Mouse (Mus musculus) left cerebral cortex, adult 9 months (tissue): ENCODE results near the gene Fkbp10.

Experiments used
- DNase-seq, 2 experiments: peaks; one replicate each; pipeline ENCODE4 v3.0.0; 2022; ENCODE audit warnings: low spot score in 2 of 2

The Fkbp10 gene

GRCm38 (mm10) chr11:100414914-100415822 lies at the start of gene Fkbp10:
Fkbp10 (plus strand) TSS chr11:100415697.
- DNase-seq: no peak

DNA sequence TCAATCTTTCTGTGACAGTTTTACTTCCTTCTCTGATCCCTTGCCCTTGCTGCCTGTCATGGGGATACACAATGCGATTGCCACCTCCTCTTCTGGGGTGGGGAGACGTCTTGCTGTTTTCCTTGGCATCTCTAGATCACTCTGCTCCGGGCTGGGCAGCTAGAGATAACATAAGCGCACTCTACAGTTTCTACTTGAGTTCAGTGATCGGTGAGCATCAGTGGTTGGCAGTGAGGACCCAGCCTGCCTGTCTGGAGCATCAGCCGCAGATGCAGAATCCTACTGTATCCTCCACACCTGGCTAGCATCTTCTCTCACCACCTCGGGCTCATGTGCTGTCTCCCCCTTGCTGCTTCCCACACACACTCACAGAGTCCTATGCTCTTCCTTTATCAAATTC lies 46.4 kb upstream of the Fkbp10 start:
- no peak for DNase-seq

- DNase-seq: no peak
These were observed 45.7 kb upstream of the Fkbp10 start for GRCm38 (mm10) chr11:100369822-100370221.

GRCm38 (mm10) chr11:100371981-100372558 lies 43.4 kb upstream of the Fkbp10 start:
- no peak for DNase-seq

- no peak for DNase-seq
These were observed 40.4 kb upstream of the Fkbp10 start for GRCm38 (mm10) chr11:100375127-100375526.

DNA sequence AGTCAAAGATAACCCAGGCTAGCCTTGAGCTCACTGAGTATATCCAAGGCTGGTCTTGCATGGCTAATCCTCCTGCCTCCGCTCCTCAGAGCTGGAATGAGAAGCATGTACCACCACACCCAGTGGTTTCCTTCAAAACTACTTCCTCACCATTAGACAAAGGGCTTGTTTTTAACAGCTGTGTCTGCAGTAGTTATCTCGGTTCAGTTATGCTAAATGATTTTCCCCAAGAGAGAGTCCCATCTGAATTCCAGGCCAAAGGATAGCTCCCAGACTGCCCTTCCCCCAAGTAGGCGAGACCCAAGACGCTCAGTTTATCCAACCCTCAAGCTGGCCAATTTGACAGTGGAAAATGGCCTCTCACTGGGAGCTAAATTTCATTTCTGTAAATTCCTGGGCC lies 39.5 kb upstream of the Fkbp10 start:
- DNase-seq: no peak

DNA sequence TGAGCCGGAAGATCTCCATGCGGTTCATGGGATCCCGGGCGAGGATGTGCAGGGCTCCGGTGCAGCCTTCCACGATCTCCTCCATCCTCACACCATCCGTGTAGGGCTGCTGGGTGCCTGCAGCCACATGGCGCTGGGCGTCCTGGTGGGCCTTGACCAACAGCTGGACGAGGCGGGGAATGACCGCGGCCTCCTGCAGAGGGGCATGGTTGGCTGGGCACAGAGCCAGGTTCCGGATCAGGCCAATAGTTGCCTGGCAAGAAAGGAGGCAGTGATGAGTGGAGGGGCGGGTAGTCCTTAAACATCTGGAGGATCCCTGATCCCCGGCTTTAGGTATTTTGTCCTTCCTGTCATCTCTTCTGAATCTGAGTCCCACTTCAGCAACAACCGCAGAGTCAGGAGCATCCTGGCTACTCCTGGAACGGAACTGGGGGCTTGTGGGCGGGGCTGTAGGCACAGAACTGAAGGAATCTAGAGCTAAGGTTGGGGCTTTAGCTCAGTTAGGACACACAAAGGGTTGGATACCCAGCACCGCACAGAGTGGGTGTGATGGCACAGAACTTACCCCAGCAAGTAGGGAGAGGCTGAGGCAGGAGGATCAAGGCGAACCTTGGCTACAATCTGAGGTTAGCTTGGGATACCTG lies 38.6 kb upstream of the Fkbp10 start:
- no peak for DNase-seq

DNA sequence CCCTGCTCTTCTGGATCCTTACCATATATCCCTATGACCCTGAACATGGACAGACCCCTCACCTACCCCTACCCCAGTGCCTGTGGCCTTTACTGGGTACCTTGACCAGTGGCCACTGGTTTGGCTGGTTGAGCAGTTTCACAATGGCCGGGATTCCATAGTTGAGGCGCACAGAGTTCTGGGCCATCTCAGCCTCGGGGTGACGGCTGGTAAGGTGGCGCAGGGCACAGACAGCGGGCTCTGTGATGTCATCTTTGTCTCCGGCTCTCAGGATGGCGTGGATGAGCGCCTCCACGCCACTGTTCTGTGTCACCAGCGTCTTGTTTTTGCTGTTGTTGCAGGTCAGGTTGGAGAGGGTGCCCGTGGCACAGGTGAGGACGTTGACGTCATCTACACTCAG lies 37.5 kb upstream of the Fkbp10 start:
- no peak for DNase-seq

GRCm38 (mm10) chr11:100378446-100378845 lies 37.1 kb upstream of the Fkbp10 start:
- no peak for DNase-seq

DNA sequence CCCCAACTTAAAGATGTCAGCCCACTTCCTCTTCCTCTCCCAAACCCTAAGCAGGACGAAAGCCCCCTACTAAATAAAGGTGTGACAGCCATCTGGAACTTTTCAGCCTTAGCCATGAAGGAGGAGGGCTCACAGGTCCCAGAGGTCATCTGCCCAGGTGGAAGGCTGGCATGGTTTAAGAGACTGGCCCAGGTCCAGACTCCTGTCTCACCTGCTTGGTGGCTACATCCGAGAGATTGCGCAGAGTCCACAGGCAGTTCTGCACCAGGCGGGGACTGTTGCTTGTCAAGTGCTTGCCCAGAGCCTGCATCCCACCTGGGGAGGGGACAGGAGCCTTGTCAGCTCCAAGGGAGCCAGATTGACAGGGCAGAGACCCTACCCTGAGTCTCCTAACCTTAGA lies 36.2 kb upstream of the Fkbp10 start:
- DNase-seq: no peak

DNA sequence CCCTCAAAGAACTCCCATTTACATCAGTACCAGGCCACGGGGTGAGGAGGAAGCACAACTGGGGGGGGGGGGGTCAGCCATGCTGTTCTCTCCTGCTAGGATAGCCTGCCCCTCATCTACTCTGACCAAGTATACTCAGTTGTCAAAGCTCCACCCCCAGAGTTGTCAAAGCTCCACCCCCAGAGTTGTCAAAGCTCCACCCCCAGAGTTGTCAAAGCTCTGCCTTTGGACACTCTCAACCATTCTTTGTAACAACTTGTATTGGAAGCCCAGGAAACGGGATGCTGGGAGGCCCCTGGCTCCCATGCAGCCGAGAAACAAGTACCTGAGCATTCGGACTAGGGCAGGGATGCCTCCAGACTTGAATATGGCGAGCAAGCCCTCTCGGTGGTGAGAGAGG lies 32.8 kb upstream of the Fkbp10 start:
- DNase-seq: no peak

DNA sequence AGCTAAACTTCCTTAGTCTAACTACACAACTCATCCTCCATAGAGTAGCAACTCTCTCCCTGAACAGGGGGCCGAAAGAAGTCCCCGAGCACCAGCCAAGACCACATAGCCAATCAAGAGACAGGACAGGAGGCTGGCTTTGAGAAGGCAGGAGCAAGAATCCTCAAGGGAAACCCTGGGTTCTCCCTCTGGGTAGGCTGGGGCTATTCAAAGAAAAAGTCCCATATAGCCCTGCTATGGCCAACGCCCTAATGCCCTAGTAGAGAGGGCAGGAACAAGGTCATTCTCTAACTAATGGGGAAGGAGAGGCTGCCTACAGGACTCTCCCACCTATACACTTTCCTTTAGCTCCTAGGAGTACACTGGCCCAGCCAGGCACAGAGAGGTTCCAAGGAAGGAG lies 30.5 kb upstream of the Fkbp10 start:
- DNase-seq: no peak

DNA sequence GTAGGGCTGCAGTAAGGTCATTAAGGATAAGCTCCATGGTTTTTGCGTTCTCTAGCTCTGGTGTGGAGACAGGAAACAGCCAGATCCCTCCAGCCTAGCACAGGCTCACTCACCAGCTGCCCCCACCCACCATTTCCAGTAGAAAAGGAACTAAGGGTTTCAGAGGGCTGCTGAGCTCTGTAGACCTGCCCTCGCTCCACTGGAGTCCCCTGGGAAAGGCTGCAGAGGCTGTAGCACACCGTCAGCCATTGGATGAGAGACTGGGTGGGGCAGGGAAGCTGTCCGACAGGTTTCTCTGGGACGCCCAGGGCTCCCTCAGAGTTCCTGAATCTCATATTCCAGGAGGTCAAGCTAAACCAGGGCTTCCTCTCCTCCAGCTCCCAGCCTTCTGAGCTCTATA lies 28.9 kb upstream of the Fkbp10 start:
- DNase-seq: no peak

DNA sequence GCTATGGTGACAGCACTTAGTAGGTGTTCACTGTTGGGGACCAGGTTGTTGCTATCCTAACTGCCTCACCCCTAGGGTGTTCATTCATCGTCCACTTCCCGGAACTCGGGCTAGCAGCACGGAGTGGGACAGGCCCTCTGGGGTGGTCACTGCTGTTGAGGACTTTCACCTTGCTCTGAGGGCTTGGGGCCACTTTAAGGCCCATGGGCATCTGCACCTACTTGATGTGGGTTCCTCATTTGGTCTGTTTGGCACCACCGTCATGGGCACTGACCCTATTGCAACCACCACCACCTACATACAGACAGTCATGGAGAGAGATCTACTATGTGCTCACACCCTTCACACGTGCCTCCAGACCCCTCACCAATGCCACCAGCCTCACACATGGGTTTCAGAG lies 28.4 kb upstream of the Fkbp10 start:
- DNase-seq: no peak

DNA sequence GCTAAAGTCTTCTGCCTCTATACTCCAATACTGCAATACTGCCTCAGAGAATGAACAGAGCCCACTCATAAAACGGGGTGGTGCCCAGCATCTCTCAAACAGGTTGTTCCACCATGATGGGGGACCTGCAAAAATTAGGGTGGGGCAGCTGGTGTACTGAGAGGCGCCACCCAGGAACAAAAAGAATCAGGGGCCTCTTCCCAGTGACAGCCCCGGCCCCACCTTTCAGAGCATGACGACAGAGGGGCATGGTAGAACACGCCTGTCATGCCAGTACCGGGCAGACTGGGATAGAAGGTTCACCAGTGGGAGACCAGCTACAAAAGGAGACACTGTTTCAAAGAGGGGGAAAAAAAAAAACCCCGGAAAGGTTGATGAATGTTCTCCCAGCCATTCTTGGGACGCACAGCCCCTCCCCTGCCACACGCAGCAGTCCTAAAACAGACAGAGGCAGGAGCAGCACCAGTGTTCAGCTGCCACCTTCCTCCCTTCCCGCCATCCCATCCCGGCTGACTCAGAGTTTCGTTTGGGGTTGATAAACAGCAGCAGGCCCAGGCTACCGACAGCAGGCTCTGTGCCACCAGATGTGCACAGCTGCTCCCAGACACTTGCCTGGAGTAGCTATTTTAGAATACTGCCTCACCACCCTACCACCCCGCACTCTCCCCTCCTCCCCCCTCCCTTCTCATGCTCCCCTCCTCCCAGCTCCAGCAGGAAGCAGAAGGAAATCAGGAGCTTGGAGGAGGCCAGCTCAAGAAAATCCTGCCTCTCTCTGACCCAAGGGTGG lies 27.7 kb upstream of the Fkbp10 start:
- DNase-seq: peak; percentile 38 to 69

DNA sequence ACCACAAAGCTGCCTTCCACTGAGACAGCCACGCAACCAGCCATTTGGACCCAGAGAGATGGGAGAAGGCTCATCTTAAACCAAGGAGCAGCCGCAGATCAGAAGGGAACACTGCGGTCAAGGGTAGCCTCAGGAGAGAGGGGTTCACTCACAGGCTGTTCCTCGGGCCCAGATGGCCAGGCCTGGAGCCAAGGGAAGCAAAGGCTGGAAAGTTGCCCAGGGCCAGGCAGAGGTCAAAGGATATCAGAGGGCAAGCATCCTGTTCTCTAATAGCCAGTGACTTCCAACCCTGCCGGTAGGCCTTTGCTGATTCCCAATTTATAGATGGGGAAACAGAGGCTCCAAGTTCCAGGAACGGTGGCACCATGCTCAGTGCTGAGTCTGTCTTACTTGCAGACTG lies 26.9 kb upstream of the Fkbp10 start:
- DNase-seq: no peak

- DNase-seq: no peak
These were observed 25.5 kb upstream of the Fkbp10 start for GRCm38 (mm10) chr11:100389931-100390445.

DNA sequence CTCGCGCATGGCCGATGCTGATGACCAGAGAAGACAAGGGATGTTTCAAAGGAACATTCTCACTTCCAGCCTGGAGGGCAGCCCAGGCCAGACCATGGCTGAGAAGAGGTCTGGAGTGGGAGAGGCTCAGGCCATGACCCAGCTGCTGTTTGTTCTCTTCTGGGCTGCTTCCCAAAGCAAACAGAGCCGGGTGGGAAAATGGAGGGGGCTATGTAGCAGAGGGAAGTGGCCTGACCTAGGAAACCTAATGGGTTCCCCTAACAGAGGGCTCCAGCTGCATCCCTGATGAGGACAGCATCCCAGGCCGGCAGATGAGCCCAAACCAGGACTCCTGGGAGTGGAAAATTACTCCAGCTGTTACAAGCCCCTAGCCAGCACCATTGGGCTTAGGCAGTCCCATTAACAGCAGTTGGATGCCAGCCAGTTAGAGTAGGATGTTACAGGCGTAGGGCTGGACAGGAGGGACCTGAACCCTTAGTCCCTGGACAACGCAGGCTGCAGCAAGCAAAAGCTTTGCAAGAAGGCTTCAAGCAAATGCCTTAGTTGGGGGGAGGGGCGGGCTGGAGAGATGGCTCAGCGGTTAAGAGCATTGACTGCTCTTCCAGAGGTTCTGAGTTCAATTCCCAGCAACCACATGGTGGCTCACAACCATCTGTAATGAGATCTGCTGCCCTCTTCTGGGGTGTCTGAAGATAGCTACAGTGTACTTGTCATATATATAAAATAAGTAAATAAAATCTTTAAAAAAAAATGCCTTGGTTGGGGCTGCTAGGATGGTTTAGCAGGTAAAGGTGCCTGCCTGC lies 24.2 kb upstream of the Fkbp10 start:
- DNase-seq: no peak

- DNase-seq: no peak
These were observed 23.6 kb upstream of the Fkbp10 start for GRCm38 (mm10) chr11:100391884-100392345.

GRCm38 (mm10) chr11:100392958-100393357 lies 22.5 kb upstream of the Fkbp10 start:
- DNase-seq: no peak

- no peak for DNase-seq
These were observed 21.8 kb upstream of the Fkbp10 start for GRCm38 (mm10) chr11:100393733-100394132.
